Mouse (Mus musculus): ENCODE data around the gene Pitpnc1. TPM values are rescaled to one million over a fixed set of nuclear protein-coding genes. Genes with fewer than 3 reads are reported as not detected.

Gene Pitpnc1
- polyA plus RNA-seq, 2 experiments = 3.0 to 5.8 TPM

DNA sequence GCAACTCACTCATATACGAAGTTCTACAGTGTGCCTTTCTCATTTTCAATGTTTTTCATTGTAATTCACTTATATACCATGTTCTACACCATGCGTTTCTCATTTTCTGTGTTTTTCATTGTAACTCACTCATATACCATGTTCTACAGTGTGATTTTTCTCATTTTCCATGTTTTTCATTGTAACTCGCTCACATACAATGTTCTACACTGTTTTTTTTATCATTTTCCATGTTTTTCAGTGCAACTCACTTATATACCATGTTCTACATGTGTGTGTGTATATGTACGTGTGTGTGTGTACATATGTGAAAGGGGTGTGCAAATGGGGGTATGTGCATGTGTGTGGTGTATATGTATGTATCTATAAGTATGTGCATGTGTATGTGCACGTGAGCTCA is 271.2 kb downstream of the Pitpnc1 start:
- no peak for TF ChIP-seq CTCF (IDR thresholded peaks at IDR 0.05; ENCODE audit: low read depth)
- TF ChIP-seq EP300 (IDR thresholded peaks at IDR 0.05; ENCODE audit: low read depth) = no peak
- Histone ChIP-seq H3K36me3 (replicated peaks; ENCODE audit: control insufficient read depth, insufficient read depth, low read depth) (no peaks in the 10 kb centered on the region), H3K9ac (replicated peaks) (no peak overlapping the region), H3K27ac (no peak overlapping the region), H3K4me3 (ENCODE audit: insufficient read depth in 1 of 2, low read depth in 2 of 2, low read length in 2 of 2) (no peak overlapping the region), H3K4me2 (ENCODE audit: low read depth) (no peak overlapping the region), H3K27me3 (ENCODE audit: control insufficient read depth, insufficient read depth, low read length) (no peaks in the 10 kb centered on the region), H3K9me3 (ENCODE audit: control insufficient read depth, low read length) (no peaks in the 10 kb centered on the region), H3K4me1 (replicated peaks; ENCODE audit: control insufficient read depth in 2 of 2, insufficient read depth in 2 of 2, low read length in 1 of 2) (no peaks in the 10 kb centered on the region)
- DNase-seq (ENCODE audit: low read depth in 3 of 3, low spot score in 3 of 3) = no peak
- no peak for ATAC-seq (ENCODE audit: insufficient read depth)
- 67% methylated on average over 5 of the region's 5 CpGs for WGBS (ENCODE audit: insufficient replicate concordance)

DNA sequence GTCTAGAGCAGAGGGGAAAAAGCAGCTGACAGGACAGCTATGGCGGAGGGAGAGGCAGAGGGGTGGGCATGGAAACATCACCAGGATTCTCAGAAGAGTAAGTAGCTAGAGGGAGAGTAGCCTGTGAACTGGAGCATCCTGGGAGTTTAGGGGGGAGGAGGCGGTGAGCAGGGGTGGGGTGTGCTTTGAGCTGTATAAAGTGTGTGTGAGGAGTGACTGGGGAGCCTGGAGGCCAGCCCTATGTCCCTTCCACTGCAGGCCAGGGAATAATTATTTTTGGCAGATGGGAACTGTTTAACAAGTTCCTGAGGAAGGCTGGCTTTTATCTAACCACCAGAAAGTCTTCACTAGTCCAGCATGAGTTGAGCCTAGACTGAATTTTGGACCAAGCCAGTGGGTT is 275.2 kb downstream of the Pitpnc1 start:
- Histone ChIP-seq H3K9me3 (ENCODE audit: control insufficient read depth, low read length) (no peaks in the 10 kb centered on the region), H3K4me2 (ENCODE audit: low read depth) (no peak overlapping the region), H3K27ac (no peak overlapping the region), H3K4me1 (replicated peaks; ENCODE audit: control insufficient read depth in 2 of 2, insufficient read depth in 2 of 2, low read length in 1 of 2) (no peaks in the 10 kb centered on the region), H3K4me3 (ENCODE audit: insufficient read depth in 1 of 2, low read depth in 2 of 2, low read length in 2 of 2) (no peak overlapping the region), H3K36me3 (replicated peaks; ENCODE audit: control insufficient read depth, insufficient read depth, low read depth) (no peaks in the 10 kb centered on the region), H3K27me3 (ENCODE audit: control insufficient read depth, insufficient read depth, low read length) (no peaks in the 10 kb centered on the region), H3K9ac (replicated peaks) (no peak overlapping the region)
- no peak for DNase-seq (ENCODE audit: low read depth in 3 of 3, low spot score in 3 of 3)
- WGBS (ENCODE audit: insufficient replicate concordance) = 54% methylated on average over 2 of the region's 2 CpGs
- no peak for ATAC-seq (ENCODE audit: insufficient read depth)
- no peak for TF ChIP-seq EP300 (IDR thresholded peaks at IDR 0.05; ENCODE audit: low read depth)
- TF ChIP-seq CTCF (IDR thresholded peaks at IDR 0.05; ENCODE audit: low read depth) = no peak

DNA sequence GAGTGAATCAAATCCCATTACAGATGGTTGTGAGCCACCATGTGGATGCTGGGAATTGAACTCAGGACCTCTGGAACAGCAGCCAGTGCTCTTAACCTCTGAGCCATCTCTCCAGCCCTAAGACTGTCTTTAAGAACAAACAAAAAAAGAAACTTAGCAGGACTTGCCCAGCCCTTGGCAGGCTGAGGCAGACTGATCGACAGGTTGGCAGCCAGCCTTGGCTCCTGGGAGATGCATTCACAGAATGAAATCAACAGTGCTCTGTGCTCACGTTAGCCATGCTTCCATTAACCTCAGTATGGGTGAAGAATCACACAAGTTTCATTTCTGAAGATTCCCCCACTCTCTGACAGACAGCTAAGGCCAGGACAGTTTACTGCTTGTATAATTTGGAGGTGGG is 280.1 kb downstream of the Pitpnc1 start:
- Histone ChIP-seq H3K27me3 (ENCODE audit: control insufficient read depth, insufficient read depth, low read length) (no peaks in the 10 kb centered on the region), H3K4me1 (replicated peaks; ENCODE audit: control insufficient read depth in 2 of 2, insufficient read depth in 2 of 2, low read length in 1 of 2) (peaks cover 4 to 6% of the 10 kb centered on the region in 2 experiments), H3K9ac (replicated peaks) (no peak overlapping the region), H3K36me3 (replicated peaks; ENCODE audit: control insufficient read depth, insufficient read depth, low read depth) (peaks cover 5% of the 10 kb centered on the region), H3K4me2 (ENCODE audit: low read depth) (no peak overlapping the region), H3K9me3 (ENCODE audit: control insufficient read depth, low read length) (no peaks in the 10 kb centered on the region), H3K4me3 (ENCODE audit: insufficient read depth in 1 of 2, low read depth in 2 of 2, low read length in 2 of 2) (no peak overlapping the region), H3K27ac (no peak overlapping the region)
- no peak for TF ChIP-seq CTCF (IDR thresholded peaks at IDR 0.05; ENCODE audit: low read depth)
- TF ChIP-seq EP300 (IDR thresholded peaks at IDR 0.05; ENCODE audit: low read depth) = no peak
- ATAC-seq (ENCODE audit: insufficient read depth) = no peak
- no peak for DNase-seq (ENCODE audit: low read depth in 3 of 3, low spot score in 3 of 3)
- WGBS (ENCODE audit: insufficient replicate concordance) = 73% methylated on average over 2 of the region's 2 CpGs

DNA sequence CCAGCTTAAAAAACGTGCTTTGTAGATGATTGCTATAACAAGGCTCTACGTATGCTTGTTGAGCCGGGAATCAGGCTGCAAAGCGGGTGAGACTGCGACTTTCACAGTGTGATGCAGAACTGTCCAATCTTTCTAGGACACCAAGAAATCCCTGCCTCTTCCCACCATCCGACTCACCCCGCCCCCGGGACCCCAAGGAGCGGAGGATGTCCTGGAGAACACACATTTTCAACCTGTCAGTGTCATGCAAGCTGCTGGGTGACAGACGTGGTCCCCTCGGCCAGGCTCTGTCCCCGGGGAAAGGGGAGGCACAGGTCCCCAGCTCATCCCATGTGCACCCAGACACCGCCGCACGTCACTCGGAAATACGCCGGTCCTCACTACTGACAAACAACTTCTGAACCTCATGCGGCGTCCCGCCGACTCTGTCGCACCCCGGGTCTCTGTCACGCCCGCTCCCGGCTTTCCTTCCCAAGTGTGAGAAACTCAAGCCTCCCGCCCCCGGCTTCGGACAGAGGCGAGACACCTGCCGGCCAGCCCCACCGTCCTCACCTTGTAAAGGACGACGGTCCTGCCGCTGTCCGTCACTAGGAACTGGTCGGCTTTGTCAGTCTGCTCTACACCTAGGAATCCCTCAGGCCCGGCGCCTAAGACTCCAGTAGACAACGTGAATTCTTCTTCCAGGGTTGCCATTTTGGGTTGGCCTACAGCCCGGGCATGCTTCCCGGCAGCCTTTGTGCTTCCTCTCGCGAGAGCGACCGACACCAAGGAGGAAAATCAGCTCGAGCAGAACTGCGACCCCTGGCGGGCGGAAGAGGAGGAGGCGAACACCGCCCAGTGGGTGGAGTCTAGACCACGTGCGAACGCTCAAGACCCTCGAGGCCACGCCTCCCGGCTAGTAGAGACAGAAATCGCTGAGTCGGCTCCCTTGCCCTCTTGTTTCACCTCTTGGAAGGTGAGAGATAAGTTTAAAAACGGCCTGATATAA is 281.6 kb downstream of the Pitpnc1 start, which contains the start of gene Nol11:
TSS of gene Nol11 (minus strand) at position 817 of the 988 bp plus-strand sequence.
- no peaks in the 10 kb centered on the region for H3K27me3 ChIP-seq (ENCODE audit: control insufficient read depth, insufficient read depth, low read length)
- WGBS (ENCODE audit: insufficient replicate concordance) = under 1% methylated on average over 62 of the region's 62 CpGs
- peak within 1 kb of the TSS; percentile 87 to 88 for H3K4me3 ChIP-seq (ENCODE audit: insufficient read depth in 1 of 2, low read depth in 2 of 2, low read length in 2 of 2)
- H3K36me3 ChIP-seq (replicated peaks; ENCODE audit: control insufficient read depth, insufficient read depth, low read depth) = peaks cover 17% of the 10 kb centered on the region
- peak within 1 kb of the TSS; percentile 93 for H3K4me2 ChIP-seq (ENCODE audit: low read depth)
- peaks cover 4 to 6% of the 10 kb centered on the region in 2 experiments for H3K4me1 ChIP-seq (replicated peaks; ENCODE audit: control insufficient read depth in 2 of 2, insufficient read depth in 2 of 2, low read length in 1 of 2)
- TF ChIP-seq EP300 (IDR thresholded peaks at IDR 0.05; ENCODE audit: low read depth) (peak; percentile 66), CTCF (IDR thresholded peaks at IDR 0.05; ENCODE audit: low read depth) (peak; percentile 99)
- DNase-seq (ENCODE audit: low read depth in 3 of 3, low spot score in 3 of 3) = peak; percentile 95 to 97 (median 97)
- peak within 1 kb of the TSS; percentile 55 for H3K27ac ChIP-seq
- peak within 1 kb of the TSS; percentile 90 for H3K9ac ChIP-seq (replicated peaks)
- H3K9me3 ChIP-seq (ENCODE audit: control insufficient read depth, low read length) = no peaks in the 10 kb centered on the region
- ATAC-seq (ENCODE audit: insufficient read depth) = peak; percentile 93

DNA sequence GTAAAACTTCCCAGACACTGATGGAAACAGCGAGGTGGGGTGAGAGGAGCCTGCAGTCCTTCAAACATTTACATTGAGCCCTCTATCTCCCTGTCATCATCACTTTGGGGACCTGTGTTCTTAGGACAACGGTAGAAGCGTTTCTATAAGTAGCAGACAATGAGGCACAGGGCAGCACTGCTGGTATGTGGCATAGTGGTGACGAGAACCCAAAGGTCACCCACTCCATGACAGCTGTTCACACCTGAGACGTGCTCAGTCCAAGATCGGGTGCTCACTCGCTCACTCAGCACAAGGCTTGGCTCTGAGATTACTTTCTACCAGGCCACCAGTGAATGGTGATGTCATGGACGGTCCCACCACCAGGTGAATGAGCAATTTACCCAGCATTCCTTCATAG is 286.7 kb downstream of the Pitpnc1 start:
- ATAC-seq (ENCODE audit: insufficient read depth) (no peak), DNase-seq (ENCODE audit: low read depth in 3 of 3, low spot score in 3 of 3) (no peak)
- Histone ChIP-seq H3K4me2 (ENCODE audit: low read depth) (no peak overlapping the region), H3K9me3 (ENCODE audit: control insufficient read depth, low read length) (no peaks in the 10 kb centered on the region), H3K27me3 (ENCODE audit: control insufficient read depth, insufficient read depth, low read length) (no peaks in the 10 kb centered on the region), H3K36me3 (replicated peaks; ENCODE audit: control insufficient read depth, insufficient read depth, low read depth) (peaks cover 38% of the 10 kb centered on the region), H3K9ac (replicated peaks) (no peak overlapping the region), H3K27ac (no peak overlapping the region), H3K4me3 (ENCODE audit: insufficient read depth in 1 of 2, low read depth in 2 of 2, low read length in 2 of 2) (no peak overlapping the region), H3K4me1 (replicated peaks; ENCODE audit: control insufficient read depth in 2 of 2, insufficient read depth in 2 of 2, low read length in 1 of 2) (peaks cover 4 to 6% of the 10 kb centered on the region in 2 experiments)
- no peak for TF ChIP-seq EP300 (IDR thresholded peaks at IDR 0.05; ENCODE audit: low read depth)
- TF ChIP-seq CTCF (IDR thresholded peaks at IDR 0.05; ENCODE audit: low read depth) = no peak
- 80% methylated on average over 8 of the region's 8 CpGs for WGBS (ENCODE audit: insufficient replicate concordance)
